Mouse (Mus musculus) MEL (cell line): Measurements from ENCODE around the gene Foxn2. TPM values are rescaled to one million over a fixed set of nuclear protein-coding genes. Genes with fewer than 3 reads are reported as not detected.

ENCODE experiments used
- DNase-seq: peaks from one replicate; pipeline ENCODE4 v3.0.0; 2011; ENCODE audit warnings: low read depth, low spot score
- H3K27ac ChIP-seq: 2 replicates; pipeline ENCODE4 v1.5.1; 2012; ENCODE audit warnings: low read depth, mild to moderate bottlenecking, control low read depth, low read length, moderate library complexity; ENCODE audit not compliant: control insufficient read depth
- H3K27me3 ChIP-seq, 2 experiments: fragments of 150-350 bp in 1 of 2; sonication (generic) in 1 of 2; 2 replicates each; pipeline ENCODE4 v1.6.1; 2012; ENCODE audit warnings: low read length in 2 of 2, mild to moderate bottlenecking in 2 of 2, improper control_type of control experiment in 1 of 2, moderate library complexity in 1 of 2; ENCODE audit not compliant: insufficient read depth in 2 of 2, control insufficient read depth in 1 of 2
- H3K36me3 ChIP-seq, 2 experiments: 2 replicates each; pipeline ENCODE4 v1.6.1; 2012 to 2014; ENCODE audit warnings: low read length in 2 of 2, improper control_type of control experiment in 1 of 2, inconsistent platforms in 1 of 2, mild to moderate bottlenecking in 1 of 2; ENCODE audit not compliant: insufficient read depth in 2 of 2, control insufficient read depth in 1 of 2
- H3K4me1 ChIP-seq, 2 experiments: fragments of 150-350 bp in 1 of 2; sonication (generic) in 1 of 2; 2 replicates each; pipeline ENCODE4 v1.6.1; 2012; ENCODE audit warnings: low read length in 2 of 2, improper control_type of control experiment in 1 of 2, mild to moderate bottlenecking in 1 of 2; ENCODE audit not compliant: insufficient read depth in 2 of 2, control insufficient read depth in 1 of 2
- H3K4me3 ChIP-seq, 2 experiments: fragments of 150-350 bp in 1 of 2; sonication (generic) in 1 of 2; 2 replicates each; pipeline ENCODE4 v1.5.1; 2012; ENCODE audit warnings: low read depth in 2 of 2, low read length in 2 of 2, mild to moderate bottlenecking in 2 of 2, moderate library complexity in 2 of 2, control low read depth in 1 of 2, improper control_type of control experiment in 1 of 2; ENCODE audit not compliant: control insufficient read depth in 1 of 2, insufficient read depth in 1 of 2
- H3K79me2 ChIP-seq: 2 replicates; pipeline ENCODE4 v1.6.1; 2012; ENCODE audit warnings: mild to moderate bottlenecking, low read length, moderate library complexity; ENCODE audit not compliant: control insufficient read depth, poor library complexity, insufficient read depth
- H3K9ac ChIP-seq: 2 replicates; pipeline ENCODE4 v1.6.1; 2012; ENCODE audit warnings: low read depth, mild to moderate bottlenecking, control low read depth, low read length, moderate library complexity; ENCODE audit not compliant: control insufficient read depth, poor library complexity, severe bottlenecking
- H3K9me3 ChIP-seq: fragments of 150-350 bp; sonication (generic); replicated peaks from 2 replicates; pipeline ENCODE4 v1.6.1; 2012; ENCODE audit warnings: mild to moderate bottlenecking, low read length, improper control_type of control experiment, moderate library complexity; ENCODE audit not compliant: insufficient read depth
- CHD1 ChIP-seq: IDR thresholded peaks from 2 replicates; pipeline ENCODE4 v1.6.1; 2012; ENCODE audit warnings: low read depth, mild to moderate bottlenecking, inconsistent platforms, low read length, improper control_type of control experiment
- CTCF ChIP-seq, 3 experiments: IDR thresholded peaks in 2 of 3; conservative IDR thresholded peaks in 1 of 3; 2 replicates each; pipeline ENCODE4 v1.5.1; 2011 to 2012; ENCODE audit warnings: low read length in 3 of 3, low read depth in 2 of 3, mild to moderate bottlenecking in 2 of 3, improper control_type of control experiment in 1 of 3, inconsistent platforms in 1 of 3, mixed read lengths in 1 of 3, moderate library complexity in 1 of 3; ENCODE audit not compliant: control insufficient read depth in 1 of 3, insufficient read depth in 1 of 3, poor library complexity in 1 of 3, severe bottlenecking in 1 of 3
- E2F4 ChIP-seq: IDR thresholded peaks from 2 replicates; pipeline ENCODE4 v1.6.1; 2011; ENCODE audit warnings: low read depth, low read length, improper control_type of control experiment, borderline replicate concordance
- ELF1 ChIP-seq: IDR thresholded peaks from 2 replicates; pipeline ENCODE4 v1.6.1; 2014; ENCODE audit warnings: low read depth, mild to moderate bottlenecking, inconsistent platforms, low read length, improper control_type of control experiment, moderate library complexity
- EP300 ChIP-seq, 2 experiments: IDR thresholded peaks; 2 replicates each; pipeline ENCODE4 v1.6.1; 2011; ENCODE audit warnings: improper control_type of control experiment in 2 of 2, low read length in 2 of 2, low read depth in 1 of 2, mild to moderate bottlenecking in 1 of 2
- ETS1 ChIP-seq: IDR thresholded peaks from 2 replicates; pipeline ENCODE4 v1.6.1; 2012; ENCODE audit warnings: low read depth, mild to moderate bottlenecking, inconsistent platforms, low read length, improper control_type of control experiment, moderate library complexity
- GABPA ChIP-seq: IDR thresholded peaks from 2 replicates; pipeline ENCODE4 v1.6.1; 2012; ENCODE audit warnings: low read depth, mild to moderate bottlenecking, inconsistent platforms, low read length, improper control_type of control experiment, moderate library complexity
- HCFC1 ChIP-seq: IDR thresholded peaks from 2 replicates; pipeline ENCODE4 v1.6.1; 2012; ENCODE audit warnings: low read depth, mild to moderate bottlenecking, inconsistent platforms, low read length, improper control_type of control experiment, moderate library complexity
- KAT2A ChIP-seq: conservative IDR thresholded peaks from 2 replicates; pipeline ENCODE4 v1.6.1; 2012; ENCODE audit warnings: low read depth, low read length, improper control_type of control experiment, inconsistent platforms
- MAFK ChIP-seq: IDR thresholded peaks from 2 replicates; pipeline ENCODE4 v1.6.1; 2011; ENCODE audit warnings: low read depth, mild to moderate bottlenecking, low read length, improper control_type of control experiment, borderline replicate concordance
- MAX ChIP-seq: IDR thresholded peaks from 2 replicates; pipeline ENCODE4 v1.6.1; 2011; ENCODE audit warnings: low read length, improper control_type of control experiment
- MAZ ChIP-seq: IDR thresholded peaks from 2 replicates; pipeline ENCODE4 v1.6.1; 2012; ENCODE audit warnings: low read depth, mild to moderate bottlenecking, inconsistent platforms, low read length, improper control_type of control experiment
- MEF2A ChIP-seq: IDR thresholded peaks from 2 replicates; pipeline ENCODE4 v1.6.1; 2014; ENCODE audit warnings: low read depth, mild to moderate bottlenecking, inconsistent platforms, low read length, improper control_type of control experiment; ENCODE audit not compliant: poor library complexity, insufficient replicate concordance, severe bottlenecking; ENCODE audit errors: extremely low read depth
- MXI1 ChIP-seq: IDR thresholded peaks from 2 replicates; pipeline ENCODE4 v1.6.1; 2011; ENCODE audit warnings: mild to moderate bottlenecking, low read depth, low read length, improper control_type of control experiment
- MYC ChIP-seq: IDR thresholded peaks from 2 replicates; pipeline ENCODE4 v1.6.1; 2011; ENCODE audit warnings: low read depth, mild to moderate bottlenecking, low read length, improper control_type of control experiment, moderate library complexity
- NELFE ChIP-seq: IDR thresholded peaks from 2 replicates; pipeline ENCODE4 v1.6.1; 2011; ENCODE audit warnings: low read depth, low read length, improper control_type of control experiment
- NRF1 ChIP-seq: IDR thresholded peaks from 2 replicates; pipeline ENCODE4 v1.6.1; 2014; ENCODE audit warnings: low read depth, mild to moderate bottlenecking, inconsistent platforms, low read length, improper control_type of control experiment, moderate library complexity; ENCODE audit not compliant: poor library complexity, insufficient read depth, severe bottlenecking
- POLR2A ChIP-seq, 2 experiments: IDR thresholded peaks; 2 replicates each; pipeline ENCODE4 v1.6.1; 2011 to 2012; ENCODE audit warnings: low read length in 2 of 2, mild to moderate bottlenecking in 2 of 2, control low read depth in 1 of 2, improper control_type of control experiment in 1 of 2, low read depth in 1 of 2, moderate library complexity in 1 of 2; ENCODE audit not compliant: control insufficient read depth in 1 of 2, insufficient read depth in 1 of 2, poor library complexity in 1 of 2
- POLR2AphosphoS2 ChIP-seq: IDR thresholded peaks from 2 replicates; pipeline ENCODE4 v1.6.1; 2011; ENCODE audit warnings: low read length, improper control_type of control experiment
- RAD21 ChIP-seq: IDR thresholded peaks from 2 replicates; pipeline ENCODE4 v1.6.1; 2011; ENCODE audit warnings: mild to moderate bottlenecking, low read depth, low read length, improper control_type of control experiment
- SIN3A ChIP-seq: IDR thresholded peaks from 2 replicates; pipeline ENCODE4 v1.6.1; 2012; ENCODE audit warnings: low read length, improper control_type of control experiment, inconsistent platforms
- SMC3 ChIP-seq: IDR thresholded peaks from 2 replicates; pipeline ENCODE4 v1.6.1; 2011; ENCODE audit warnings: low read depth, low read length, improper control_type of control experiment
- TBP ChIP-seq: IDR thresholded peaks from 2 replicates; pipeline ENCODE4 v1.8.0; 2011; ENCODE audit warnings: low read depth, low read length, improper control_type of control experiment
- TCF12 ChIP-seq: IDR thresholded peaks from 2 replicates; pipeline ENCODE4 v1.6.1; 2014; ENCODE audit warnings: low read depth, mild to moderate bottlenecking, inconsistent platforms, low read length, improper control_type of control experiment, moderate library complexity
- USF1 ChIP-seq: IDR thresholded peaks from 2 replicates; pipeline ENCODE4 v1.6.1; 2014; ENCODE audit warnings: low read depth, mild to moderate bottlenecking, inconsistent platforms, low read length, improper control_type of control experiment, moderate library complexity
- USF2 ChIP-seq, 2 experiments: IDR thresholded peaks; 2 replicates each; pipeline ENCODE4 v1.6.1; 2011 to 2012; ENCODE audit warnings: improper control_type of control experiment in 2 of 2, low read length in 2 of 2, borderline replicate concordance in 1 of 2, inconsistent platforms in 1 of 2, low read depth in 1 of 2, mild to moderate bottlenecking in 1 of 2; ENCODE audit not compliant: insufficient read depth in 1 of 2
- ZKSCAN1 ChIP-seq: IDR thresholded peaks from 2 replicates; pipeline ENCODE4 v1.6.1; 2012; ENCODE audit warnings: low read depth, mild to moderate bottlenecking, inconsistent platforms, low read length, improper control_type of control experiment, moderate library complexity
- ZMIZ1 ChIP-seq: IDR thresholded peaks from 2 replicates; pipeline ENCODE4 v1.6.1; 2012; ENCODE audit warnings: low read depth, mild to moderate bottlenecking, inconsistent platforms, low read length, improper control_type of control experiment, moderate library complexity
- ZNF384 ChIP-seq: IDR thresholded peaks from 2 replicates; pipeline ENCODE4 v1.6.1; 2012; ENCODE audit warnings: low read depth, mild to moderate bottlenecking, inconsistent platforms, low read length, improper control_type of control experiment
- polyA plus RNA-seq, 2 experiments: library from polyadenylated mRNA; stranded (reverse) in 1 of 2; unstranded in 1 of 2; fragments of >175 nt in 1 of 2; fragments of >200 nt in 1 of 2; gene quantifications; 2 replicates each; pipeline versions ENCODE4 v1.2.1 to v1.2.4; 2012; ENCODE audit warnings: low replicate concordance in 2 of 2, low read depth in 1 of 2; ENCODE audit not compliant: insufficient read length in 2 of 2, insufficient read depth in 1 of 2, missing spikeins in 1 of 2
- total RNA-seq: library from RNA; depleted of rRNA; stranded (reverse); fragments of 300-350 nt; gene quantifications from 2 replicates; pipeline ENCODE4 v1.2.3, GENCODE M21; 2012

Foxn2 gene
- total and polyA plus RNA-seq, 3 experiments, result 20.0 to 133 (median 21.7) TPM

DNA sequence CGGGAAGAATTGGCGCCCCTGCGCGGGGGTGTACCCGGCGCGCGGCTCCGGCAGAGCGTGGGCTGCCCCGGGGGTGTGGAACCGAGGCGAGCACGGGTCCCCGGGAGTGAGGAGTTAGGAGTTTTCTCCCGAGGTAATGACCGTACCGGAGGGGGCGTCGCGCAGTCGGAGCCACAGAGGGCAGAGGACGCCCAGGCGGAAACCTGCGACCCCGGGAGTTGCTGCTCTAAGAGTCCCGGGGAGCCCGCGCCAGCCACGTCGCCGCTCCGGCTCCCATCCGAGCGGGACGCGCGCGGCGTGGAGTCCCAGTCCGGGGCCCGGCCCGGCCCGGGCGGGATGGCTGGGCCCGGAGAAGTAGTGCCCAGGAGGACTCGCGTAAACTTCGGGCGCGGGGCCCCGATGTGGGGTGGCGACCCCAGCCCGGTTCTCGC, 505 bp downstream of the Foxn2 start:
- Histone ChIP-seq H3K79me2 (peaks cover 44% of the 10 kb centered on the region), H3K27ac (peak overlapping the region; percentile 100), H3K36me3 (peaks cover 2 to 40% of the 10 kb centered on the region in 2 experiments), H3K4me3 (peak overlapping the region; percentile 73 to 99), H3K9me3 (no peaks in the 10 kb centered on the region), H3K4me1 (peaks cover 19 to 23% of the 10 kb centered on the region in 2 experiments), H3K9ac (peak overlapping the region; percentile 88), H3K27me3 (no peaks in the 10 kb centered on the region)
- DNase-seq, result no peak
- TF ChIP-seq GABPA (no peak), E2F4 (no peak), MAZ (peak; percentile 53), NRF1 (no peak), TBP (no peak)
- TF ChIP-seq, all 39 proteins: peak for 1

- peaks cover 2 to 35% of the 10 kb centered on the region in 2 experiments for H3K36me3 ChIP-seq
- DNase-seq, result peak; percentile 93
- H3K4me3 ChIP-seq, result peak overlapping the region; percentile 73 to 99
- peaks cover 17 to 18% of the 10 kb centered on the region in 2 experiments for H3K4me1 ChIP-seq
- peak overlapping the region; percentile 100 for H3K27ac ChIP-seq
- peaks cover 50% of the 10 kb centered on the region for H3K79me2 ChIP-seq
- no peaks in the 10 kb centered on the region for H3K27me3 ChIP-seq
- no peaks in the 10 kb centered on the region for H3K9me3 ChIP-seq
- H3K9ac ChIP-seq, result peak overlapping the region; percentile 88
- TF ChIP-seq CTCF (IDR thresholded peaks at IDR 0.05 in 2 of 3, conservative IDR thresholded peaks at IDR 0.05 in 1 of 3; ENCODE audit: control insufficient read depth in 1 of 3, insufficient read depth in 1 of 3, low read depth in 2 of 3, low read length in 3 of 3, poor library complexity in 1 of 3, severe bottlenecking in 1 of 3) (no peak), NELFE (0 out of 2 replicates have a peak, but pooled peaks have one; percentile 32), CHD1 (no peak; the same call in 1 of the 2 replicates), ETS1 (peak; percentile 68), ELF1 (no peak), MAZ (0 out of 2 replicates have a peak, but pooled peaks have one; percentile 24), MYC (peak; percentile 97), TCF12 (0 out of 2 replicates have a peak, but pooled peaks have one; percentile 2), SMC3 (no peak), POLR2A (IDR thresholded peaks at IDR 0.05; ENCODE audit: control insufficient read depth in 1 of 2, insufficient read depth in 1 of 2, low read depth in 1 of 2, low read length in 2 of 2, poor library complexity in 1 of 2) (peak in 1 of 2 experiments; percentile 72; a peak in 3 of 4 replicates), EP300 (IDR thresholded peaks at IDR 0.05; ENCODE audit: low read depth in 1 of 2, low read length in 2 of 2) (0 out of 4 replicates have a peak, but pooled peaks of 1 of the 2 experiments have one; percentile 30), MEF2A (no peak), USF1 (peak; percentile 80), ZNF384 (peak; percentile 92), RAD21 (no peak), HCFC1 (peak; percentile 58), POLR2AphosphoS2 (peak; percentile 25; the same call in 1 of the 2 replicates), SIN3A (peak; percentile 98), MXI1 (peak; percentile 100), MAFK (no peak), ZMIZ1 (no peak), USF2 (IDR thresholded peaks at IDR 0.05; ENCODE audit: borderline replicate concordance in 1 of 2, insufficient read depth in 1 of 2, low read depth in 1 of 2, low read length in 2 of 2) (no peak), KAT2A (no peak; the same call in 1 of the 2 replicates), ZKSCAN1 (no peak), MAX (peak; percentile 98)
Measured at GRCm38 (mm10) chr17:88441432-88442174, 1.1 kb downstream of the Foxn2 start.
